Mouse (Mus musculus) right cerebral cortex, adult 2 months (tissue): Measurements from ENCODE around the gene Tmem231.

ENCODE experiments used
- DNase-seq, 2 experiments: peaks; one replicate each; pipeline ENCODE4 v3.0.0; 2021 to 2022; ENCODE audit warnings: low spot score in 2 of 2

The Tmem231 gene

DNA sequence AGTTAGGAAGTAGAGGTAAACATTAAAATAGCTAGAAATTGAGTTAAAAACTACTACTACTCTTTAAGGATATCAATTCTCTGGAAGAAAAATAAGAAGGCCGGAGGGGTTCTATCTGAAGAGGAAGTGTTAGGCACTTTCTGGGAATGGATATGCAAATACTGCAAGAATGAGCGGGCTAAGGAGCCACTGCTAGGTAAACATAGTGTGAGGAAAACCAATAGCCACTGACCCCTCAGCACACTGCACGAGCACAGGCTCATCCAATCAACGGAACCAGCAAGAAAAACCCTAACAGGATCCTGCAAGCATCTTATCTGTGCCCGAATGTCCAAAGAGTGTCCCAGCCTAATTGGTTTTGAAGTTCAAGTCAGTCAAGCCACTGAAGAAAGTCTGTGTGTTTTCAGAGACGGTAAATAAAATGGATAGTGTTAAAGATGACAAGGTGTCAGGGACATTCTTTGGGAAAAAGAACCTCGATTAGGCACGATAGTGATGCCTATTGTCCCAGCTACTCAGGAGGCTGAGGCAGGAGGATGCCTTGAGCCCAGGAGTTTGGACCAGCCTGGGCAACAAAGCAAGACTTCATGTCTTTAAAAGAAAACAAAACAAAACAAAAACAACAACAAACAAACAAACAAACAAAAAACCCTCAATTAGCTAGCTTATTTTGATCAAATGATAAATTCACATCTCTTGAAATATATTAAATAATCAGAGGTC lies 68.4 kb downstream of the Tmem231 start:
- DNase-seq, result no peak

DNA sequence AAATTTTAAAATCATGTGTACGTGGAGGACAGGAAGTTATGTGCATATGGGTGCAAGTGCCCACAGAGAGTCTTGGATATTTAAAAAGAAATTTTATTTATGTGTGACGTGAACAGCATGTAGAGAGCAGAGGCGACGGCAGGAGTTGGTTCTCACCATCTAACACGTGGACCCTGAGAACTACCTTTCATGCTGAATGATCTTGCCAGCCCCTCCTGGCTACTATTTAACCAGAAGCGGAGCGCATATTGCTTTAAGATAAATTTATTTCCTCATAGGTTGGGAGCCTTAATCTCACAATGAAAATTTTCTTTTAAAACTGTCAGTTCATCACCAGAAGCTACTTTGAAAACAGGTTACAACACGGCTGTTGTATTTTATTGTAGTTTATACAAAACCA lies 69.0 kb downstream of the Tmem231 start:
- no peak for DNase-seq

GRCm38 (mm10) chr8:111863280-111863679 lies 70.4 kb downstream of the Tmem231 start:
- no peak for DNase-seq
